ENCODE assay signal across 9 mouse cellular contexts in the genomic region with DNA sequence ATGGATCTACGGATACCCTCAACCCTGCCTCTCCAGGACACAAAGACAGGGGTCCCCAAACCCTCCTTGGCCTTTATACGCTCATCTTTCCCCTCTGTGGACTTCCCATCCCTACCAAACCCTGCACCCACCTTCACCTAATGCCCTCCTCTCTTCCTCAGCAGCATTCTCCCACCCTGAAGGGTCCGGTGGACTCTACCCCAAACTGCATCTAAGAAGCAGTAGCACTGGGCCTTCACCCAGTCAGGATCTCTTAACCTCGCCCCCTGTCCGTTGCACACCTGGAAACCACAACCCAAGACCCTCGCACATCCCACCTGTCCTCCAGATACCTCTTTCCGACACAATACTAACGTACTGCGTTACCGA. TPM values are rescaled to one million over a fixed set of nuclear protein-coding genes. Genes with fewer than 3 reads are reported as not detected.
DNase-seq lines count a peak whose midpoint lies in the region; ATAC-seq and TF ChIP-seq lines count a peak whose summit lies in the region.
"Had no signal": no experiment of that assay in that cellular context is flagged by ENCODE, and none has a peak within 500 bp of the region (broad histone marks: within the 10 kb centered on the region; RNA-seq: fewer than 3 reads in every experiment).

No protein-coding gene starts in this region.

- peak; percentile 61 for DNase-seq in heart, adult 11 months
- no peak for DNase-seq in heart, postnatal 14 days
- DNase-seq in CH12.LX (ENCODE audit: extremely low read depth): no peak
- no peak for DNase-seq in liver, embryonic 14.5 days (ENCODE audit: low read depth in 3 of 3, low spot score in 3 of 3)
- no peak for DNase-seq in adipocyte (ENCODE audit: low spot score)
- no peak for DNase-seq in left cerebral cortex, postnatal 25 days (ENCODE audit: low spot score in 2 of 2)
- no peak for DNase-seq in urinary bladder, postnatal 36 days (ENCODE audit: low spot score in 2 of 2)

- H3K36me3 ChIP-seq in CH12.LX (replicated peaks in 1 of 2; ENCODE audit: control insufficient read depth in 1 of 2, insufficient read depth in 1 of 2, low read length in 1 of 2): peaks cover 2 to 4% of the 10 kb centered on the region in 2 experiments
- H3K36me3 ChIP-seq in forebrain, embryonic 15.5 days: peaks cover 7% of the 10 kb centered on the region
- no peaks in the 10 kb centered on the region for H3K36me3 ChIP-seq in liver, embryonic 14.5 days (replicated peaks; ENCODE audit: control insufficient read depth, insufficient read depth, low read depth)

- no peak; the same call in 1 of the 2 replicates for ATAC-seq in forebrain, embryonic 15.5 days (replicated peaks)
- ATAC-seq in liver, embryonic 14.5 days (ENCODE audit: insufficient read depth): no peak

- no peak for TF ChIP-seq CTCF in CH12.LX (conservative IDR thresholded peaks at IDR 0.05 in 1 of 2, IDR thresholded peaks at IDR 0.05 in 1 of 2; ENCODE audit: low read depth in 2 of 2, low read length in 2 of 2)
- TF ChIP-seq CTCF in liver, embryonic 14.5 days (IDR thresholded peaks at IDR 0.05; ENCODE audit: low read depth): no peak

- no peak for TF ChIP-seq RAD21 in CH12.LX (IDR thresholded peaks at IDR 0.05; ENCODE audit: low read depth, low read length)

- peak overlapping the region; percentile 57 to 66 (median 65) for H3K4me3 ChIP-seq in CH12.LX (replicated peaks in 1 of 3; ENCODE audit: low read depth in 2 of 3, low read length in 2 of 3, poor library complexity in 1 of 3)
- H3K4me3 ChIP-seq in forebrain, embryonic 15.5 days: peak overlapping the region; percentile 77
- H3K4me3 ChIP-seq in liver, embryonic 14.5 days (ENCODE audit: insufficient read depth in 1 of 2, low read depth in 2 of 2, low read length in 2 of 2): peak overlapping the region; percentile 41 to 45; a peak in 2 of 4 replicates

- 15% methylated on average over 10 of the region's 10 CpGs for WGBS in forebrain, embryonic 15.5 days
- 22% methylated on average over 10 of the region's 10 CpGs for WGBS in liver, embryonic 14.5 days (ENCODE audit: insufficient replicate concordance)

- TF ChIP-seq EP300 in CH12.LX (IDR thresholded peaks at IDR 0.05; ENCODE audit: low read length): no peak
- no peak for TF ChIP-seq EP300 in liver, embryonic 14.5 days (IDR thresholded peaks at IDR 0.05; ENCODE audit: low read depth)

- peaks cover 66% of the 10 kb centered on the region for H3K27me3 ChIP-seq in CH12.LX (replicated peaks)
- H3K27me3 ChIP-seq in forebrain, embryonic 15.5 days: no peaks in the 10 kb centered on the region
- no peaks in the 10 kb centered on the region for H3K27me3 ChIP-seq in liver, embryonic 14.5 days (ENCODE audit: control insufficient read depth, insufficient read depth, low read length)

- H3K27ac ChIP-seq in CH12.LX (ENCODE audit: insufficient read depth, low read depth): no peak overlapping the region
- no peak overlapping the region; the same call in 1 of the 2 replicates for H3K27ac ChIP-seq in forebrain, embryonic 15.5 days (replicated peaks)
- no peak overlapping the region for H3K27ac ChIP-seq in liver, embryonic 14.5 days

- peak overlapping the region; percentile 33 for H3K9ac ChIP-seq in CH12.LX (ENCODE audit: insufficient read depth, low read depth)
- H3K9ac ChIP-seq in forebrain, embryonic 15.5 days (replicated peaks): peak overlapping the region; percentile 77
- H3K9ac ChIP-seq in liver, embryonic 14.5 days (replicated peaks): no peak overlapping the region

- peaks cover 5 to 8% of the 10 kb centered on the region in 2 experiments; a peak in 3 of 4 replicates for H3K4me1 ChIP-seq in CH12.LX (ENCODE audit: control insufficient read depth in 1 of 2, insufficient read depth in 2 of 2)
- peaks cover 14% of the 10 kb centered on the region for H3K4me1 ChIP-seq in forebrain, embryonic 15.5 days
- H3K4me1 ChIP-seq in liver, embryonic 14.5 days (replicated peaks; ENCODE audit: control insufficient read depth in 2 of 2, insufficient read depth in 2 of 2, low read length in 1 of 2): 0 out of 4 replicates have a peak, but pooled peaks cover 0 to 4% of the 10 kb centered on the region in 2 experiments

- intact Hi-C loops in heart, postnatal 14 days (cut with DNase I): no loop called here
- intact Hi-C loops in left cerebral cortex, postnatal 25 days (cut with DNase I): loop anchor here (5.0 to 10.0 kb wide), 2 partner anchors 295 to 357 kb away; a partner anchor contains a TSS

- no peaks in the 10 kb centered on the region for H3K79me2 ChIP-seq in CH12.LX (replicated peaks; ENCODE audit: control insufficient read depth, extremely low read depth, insufficient read depth, poor library complexity, severe bottlenecking)

- peak overlapping the region; percentile 73 for H3K4me2 ChIP-seq in CH12.LX (ENCODE audit: insufficient read depth, low read depth, poor library complexity, severe bottlenecking)
- H3K4me2 ChIP-seq in forebrain, embryonic 15.5 days (replicated peaks): peak overlapping the region; percentile 97
- peak overlapping the region; percentile 64 for H3K4me2 ChIP-seq in liver, embryonic 14.5 days (ENCODE audit: low read depth)

- dilution Hi-C loops in CH12.LX (cut with MboI; ENCODE audit: extremely low pct_ligation_motif_present, extremely low pct_unique_long_range_greater_than_20kb, low sequenced_read_pairs): no loop called here

- TF ChIP-seq POLR2A in CH12.LX (IDR thresholded peaks at IDR 0.05; ENCODE audit: low read depth, low read length): no peak

- H3K9me3 ChIP-seq in CH12.LX (replicated peaks; ENCODE audit: low read length): no peaks in the 10 kb centered on the region
- no peaks in the 10 kb centered on the region for H3K9me3 ChIP-seq in forebrain, embryonic 15.5 days
- no peaks in the 10 kb centered on the region for H3K9me3 ChIP-seq in liver, embryonic 14.5 days (ENCODE audit: control insufficient read depth, low read length)

- in situ Hi-C loops in CH12.LX (cut with MboI; ENCODE audit: low pct_ligation_motif_present, low pct_unique_long_range_greater_than_20kb, low sequenced_read_pairs): no loop called here

TF ChIP-seq in CH12.LX, 34 proteins besides CTCF, POLR2A, EP300 and RAD21:
- TF ChIP-seq JUND (conservative IDR thresholded peaks at IDR 0.05; ENCODE audit: low read depth, low read length) (no peak), ETS1 (conservative IDR thresholded peaks at IDR 0.05; ENCODE audit: low read depth, low read length) (no peak), GABPA (IDR thresholded peaks at IDR 0.05; ENCODE audit: insufficient replicate concordance, low read depth, low read length) (no peak)
TF ChIP-seq in CH12.LX: peak in this region for 0.

RNA-seq across cellular contexts. Expression of a gene that starts 23.7 kb away (rescaled TPM):
- 1 to 10 TPM; 1.4 TPM for total RNA-seq in heart, postnatal 14 days (2021)
- total RNA-seq in CH12.LX (2012; rRNA removed) (1.6 and 1.8 TPM in 2 replicates), CH12.LX (2014; rRNA removed) (0.56 and 1.4 TPM in 2 replicates)
- polyA plus RNA-seq in CH12.LX (2012; ENCODE audit: insufficient read length, low read depth): 1.3 and 1.6 TPM in 2 replicates
- 21.3 and 22.7 TPM in 2 replicates for polyA plus RNA-seq in forebrain, embryonic 15.5 days (2015; fragmentation: Nextera tagmentation; extraction: Ambion mirVana)
- polyA plus RNA-seq in liver, embryonic 14.5 days (2012; rRNA removed): 0.34 and 0.39 TPM in 2 replicates
- polyA plus RNA-seq in liver, embryonic 14.5 days (2014; fragmentation: Nextera tagmentation; extraction: Ambion mirVana): 0.16 and 0.37 TPM in 2 replicates
- 10 to 100 TPM; 16.7 to 18.6 TPM for total RNA-seq in left cerebral cortex, postnatal 25 days (2021)

RNA-seq across cellular contexts. Expression of a gene that starts 38.9 kb away (rescaled TPM):
- 1 to 10 TPM; 8.6 to 9.3 TPM for total RNA-seq in heart, postnatal 14 days (2021)
- 4.4 and 4.5 TPM in 2 replicates for total RNA-seq in CH12.LX (2012; rRNA removed)
- total RNA-seq in CH12.LX (2014; rRNA removed): 3.9 and 7.2 TPM in 2 replicates
- 4.3 and 4.5 TPM in 2 replicates for polyA plus RNA-seq in CH12.LX (2012; ENCODE audit: insufficient read length, low read depth)
- polyA plus RNA-seq in forebrain, embryonic 15.5 days (2015; fragmentation: Nextera tagmentation; extraction: Ambion mirVana): 28.9 and 30.2 TPM in 2 replicates
- polyA plus RNA-seq in liver, embryonic 14.5 days (2012; rRNA removed): 1.7 and 2.6 TPM in 2 replicates
- 1.4 and 1.5 TPM in 2 replicates for polyA plus RNA-seq in liver, embryonic 14.5 days (2014; fragmentation: Nextera tagmentation; extraction: Ambion mirVana)
- total RNA-seq in left cerebral cortex, postnatal 25 days (2021): 10 to 100 TPM; 22.5 to 23.9 TPM

RNA-seq across cellular contexts. Expression of a gene that starts 45.0 kb away (rescaled TPM):
- total RNA-seq in heart, postnatal 14 days (2021): not detected
- not detected in 2 replicates for total RNA-seq in CH12.LX (2012; rRNA removed)
- not detected in 2 replicates for total RNA-seq in CH12.LX (2014; rRNA removed)
- not detected in 2 replicates for polyA plus RNA-seq in CH12.LX (2012; ENCODE audit: insufficient read length, low read depth)
- polyA plus RNA-seq in forebrain, embryonic 15.5 days (2015; fragmentation: Nextera tagmentation; extraction: Ambion mirVana): 0.03 TPM in 1 of 2 replicates, not detected in the other
- not detected in 2 replicates for polyA plus RNA-seq in liver, embryonic 14.5 days (2012; rRNA removed)
- polyA plus RNA-seq in liver, embryonic 14.5 days (2014; fragmentation: Nextera tagmentation; extraction: Ambion mirVana): not detected in 2 replicates
- total RNA-seq in left cerebral cortex, postnatal 25 days (2021): under 1 TPM in 1 of 2 experiments, not detected in 1; 0.09 TPM
- polyA plus RNA-seq: C2C12 had no signal

RNA-seq across cellular contexts. Expression of a gene that starts 54.8 kb away (rescaled TPM):
- total RNA-seq in heart, postnatal 14 days (2021): 10 to 100 TPM; 15.1 to 17.3 TPM
- 29.3 and 31.0 TPM in 2 replicates for total RNA-seq in CH12.LX (2012; rRNA removed)
- total RNA-seq in CH12.LX (2014; rRNA removed): 26.6 and 31.5 TPM in 2 replicates
- 14.8 and 16.2 TPM in 2 replicates for polyA plus RNA-seq in CH12.LX (2012; ENCODE audit: insufficient read length, low read depth)
- 40.2 and 44.1 TPM in 2 replicates for polyA plus RNA-seq in forebrain, embryonic 15.5 days (2015; fragmentation: Nextera tagmentation; extraction: Ambion mirVana)
- 2.7 and 4.4 TPM in 2 replicates for polyA plus RNA-seq in liver, embryonic 14.5 days (2012; rRNA removed)
- 8.5 and 12.0 TPM in 2 replicates for polyA plus RNA-seq in liver, embryonic 14.5 days (2014; fragmentation: Nextera tagmentation; extraction: Ambion mirVana)
- 10 to 100 TPM; 10.1 to 10.7 TPM for total RNA-seq in left cerebral cortex, postnatal 25 days (2021)

Comparison
In these comparisons a context has a peak if more than half of its experiments do, and no peak if none do; other contexts are left out.
1. RNA of a gene that starts 23.7 kb away (total RNA-seq): 16.7 to 18.6 TPM in left cerebral cortex, postnatal 25 days; 0.56 to 1.8 TPM in CH12.LX and 1.4 TPM in heart, postnatal 14 days; every median in the first group is over 4 times any median in the second.
2. Peak in every context shown above with its lines, with median percentiles within 50 percentile points of each other: H3K4me2 ChIP-seq and H3K4me3 ChIP-seq.